Mouse (Mus musculus) G1E (cell line): ENCODE results near the gene Atg14.

ENCODE experiments used
- CTCF ChIP-seq: IDR thresholded peaks from 2 replicates; pipeline ENCODE4 v1.5.1; 2012; ENCODE audit warnings: low read depth, low read length, inconsistent platforms, mixed read lengths
- GATA1 ChIP-seq: IDR thresholded peaks from 2 replicates; pipeline ENCODE4 v1.6.1; 2012; ENCODE audit warnings: borderline replicate concordance, low read length, inconsistent platforms, mixed read lengths
- GATA2 ChIP-seq: IDR thresholded peaks from 2 replicates; pipeline ENCODE4 v1.6.1; 2012; ENCODE audit warnings: low read depth, low read length, inconsistent platforms, borderline replicate concordance
- POLR2AphosphoS5 ChIP-seq: IDR thresholded peaks from 2 replicates; pipeline ENCODE4 v1.6.1; 2012; ENCODE audit warnings: low read depth, low read length, inconsistent platforms; ENCODE audit not compliant: insufficient replicate concordance

- TF ChIP-seq CTCF (no peak), GATA1 (no peak), GATA2 (no peak), POLR2AphosphoS5 (no peak)
Observed at GRCm38 (mm10) chr14:47544286-47544685, 26.2 kb downstream of the Atg14 start.
